Mouse (Mus musculus) ES-E14 (cell line): ENCODE results near the gene 1110008L16Rik.

ENCODE experiments used
- CHD2 ChIP-seq: IDR thresholded peaks from 2 replicates; pipeline ENCODE4 v1.6.1; 2014; ENCODE audit warnings: mild to moderate bottlenecking, low read depth, low read length, inconsistent platforms
- HCFC1 ChIP-seq: IDR thresholded peaks from 2 replicates; pipeline ENCODE4 v1.6.1; 2012; ENCODE audit warnings: low read length, inconsistent platforms, borderline replicate concordance; ENCODE audit not compliant: insufficient read depth
- MAFK ChIP-seq: IDR thresholded peaks from 2 replicates; pipeline ENCODE4 v1.6.1; 2014; ENCODE audit warnings: mild to moderate bottlenecking, low read depth, low read length, inconsistent platforms; ENCODE audit not compliant: insufficient read depth
- ZNF384 ChIP-seq: IDR thresholded peaks from 2 replicates; pipeline ENCODE4 v1.6.1; 2012; ENCODE audit warnings: low read depth, low read length, inconsistent platforms

DNA sequence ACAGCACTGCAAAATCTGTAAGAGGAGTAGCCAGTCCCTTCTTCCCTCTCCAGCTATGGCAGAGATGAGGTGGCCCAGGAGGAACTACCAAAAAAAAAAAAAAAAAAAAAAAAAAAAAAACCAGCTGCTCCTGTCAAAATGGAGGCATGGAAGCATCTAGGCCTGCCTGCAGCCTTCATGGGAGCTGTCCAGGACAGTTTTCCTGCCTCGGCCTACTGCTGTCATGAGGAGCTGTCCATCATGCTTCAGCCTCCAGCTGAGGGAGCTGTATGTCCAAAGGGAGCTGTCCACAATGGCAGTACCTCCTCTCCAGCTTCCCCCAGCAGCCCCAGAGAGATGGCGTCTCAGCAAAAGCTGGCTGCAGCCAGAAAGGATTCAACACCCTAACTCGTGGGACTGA lies 27.1 kb upstream of the 1110008L16Rik start:
- TF ChIP-seq MAFK (no peak), ZNF384 (peak; percentile 97), CHD2 (no peak), HCFC1 (peak; percentile 44; the same call in 1 of the 2 replicates)
